Comparison of ENCODE assay signal across 16 mouse cellular contexts in the genomic region with DNA sequence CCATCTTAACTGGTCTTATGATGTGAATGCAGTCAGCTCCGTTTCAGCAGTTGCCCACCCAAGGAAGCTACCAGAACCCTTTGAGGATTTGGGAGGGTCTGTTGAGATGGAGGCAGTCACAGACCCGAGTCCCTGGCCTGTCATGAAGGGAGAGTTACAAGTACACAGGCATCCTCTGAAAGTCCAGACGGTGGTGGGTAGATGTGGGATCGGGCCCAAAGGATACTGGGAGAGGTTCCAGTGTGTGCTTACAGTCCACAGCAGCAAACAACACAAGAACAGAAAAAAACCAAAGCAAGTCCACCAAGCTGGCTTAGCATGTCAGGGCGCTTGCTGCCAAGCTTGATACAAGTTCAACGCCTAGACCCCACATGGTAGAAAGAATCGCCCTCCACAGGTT. TPM values are rescaled to one million over a fixed set of nuclear protein-coding genes. Genes with fewer than 3 reads are reported as not detected.
DNase-seq lines count a peak whose midpoint lies in the region.
"Had no signal": no experiment of that assay in that cellular context is flagged by ENCODE, and none has a peak within 500 bp of the region (broad histone marks: within the 10 kb centered on the region; RNA-seq: fewer than 3 reads in every experiment).

No protein-coding gene starts in this region.

- intact Hi-C loops in left cerebral cortex, postnatal 14 days (cut with DNase I) = no loop called here
- intact Hi-C loops in left cerebral cortex, postnatal 10 days (cut with DNase I) = no loop called here
- intact Hi-C loops in left cerebral cortex, postnatal 36 days (cut with DNase I) = no loop called here

- DNase-seq in layer of hippocampus, adult 18-20 months (ENCODE audit: low spot score in 2 of 2) = peak; percentile 52 to 57
- DNase-seq in layer of hippocampus, postnatal 25 days (ENCODE audit: extremely low spot score in 1 of 2, low spot score in 1 of 2) = no peak
- DNase-seq in left cerebral cortex, postnatal 14 days (ENCODE audit: low spot score in 2 of 2) = peak; percentile 21 to 62
- no peak for DNase-seq in left cerebral cortex, postnatal 10 days (ENCODE audit: extremely low spot score in 1 of 2, low spot score in 2 of 2)
- peak; percentile 48 for DNase-seq in right cerebral cortex, postnatal 25 days
- no peak for DNase-seq in right cerebral cortex, postnatal 4 days
- DNase-seq in left cerebral cortex, postnatal 36 days (ENCODE audit: low spot score in 2 of 2) = peak; percentile 56 to 77
- no peak for DNase-seq in urinary bladder, adult 18-20 months (ENCODE audit: low spot score in 2 of 2)
- DNase-seq: adrenal gland, adult 2 months; adrenal gland, postnatal 36 days; cerebellum, adult 11 months; cerebellum, adult 8-10 months; cerebellum, postnatal 14 days; embryo, embryonic 11 days; gastrocnemius, adult 2 months; gastrocnemius, postnatal 25 days had no signal

RNA-seq across cellular contexts. Expression of a gene that starts 5.6 kb away (rescaled TPM):
- 10 to 100 TPM; 24.6 to 25.5 TPM for total RNA-seq in layer of hippocampus, adult 18-20 months (2021)
- total RNA-seq in layer of hippocampus, postnatal 25 days (2021) = 10 to 100 TPM; 21.5 to 26.4 TPM
- 10 to 100 TPM; 22.1 to 23.2 TPM for total RNA-seq in left cerebral cortex, postnatal 14 days (2021)
- total RNA-seq in left cerebral cortex, postnatal 10 days (2021) = 10 to 100 TPM; 15.9 to 18.5 TPM
- 10 to 100 TPM; 24.6 to 26.4 TPM for total RNA-seq in left cerebral cortex, postnatal 36 days (2021)

RNA-seq across cellular contexts. Expression of a gene that starts 12.3 kb away (rescaled TPM):
- 10 to 100 TPM; 11.1 to 12.7 TPM for total RNA-seq in layer of hippocampus, adult 18-20 months (2021)
- total RNA-seq in layer of hippocampus, postnatal 25 days (2021) = 10 to 100 TPM in 1 of 2 experiments, 1 to 10 TPM in 1; 8.3 to 11.9 TPM
- total RNA-seq in left cerebral cortex, postnatal 14 days (2021) = 10 to 100 TPM; 12.6 to 13.3 TPM
- total RNA-seq in left cerebral cortex, postnatal 10 days (2021) = 10 to 100 TPM; 12.1 to 13.8 TPM
- total RNA-seq in left cerebral cortex, postnatal 36 days (2021) = 10 to 100 TPM; 10.5 to 15.3 TPM

RNA-seq across cellular contexts. Expression of a gene that starts 12.4 kb away (rescaled TPM):
- total RNA-seq in layer of hippocampus, adult 18-20 months (2021) = 10 to 100 TPM; 31.2 to 32.3 TPM
- 10 to 100 TPM; 31.0 to 31.3 TPM for total RNA-seq in layer of hippocampus, postnatal 25 days (2021)
- 10 to 100 TPM; 27.3 to 28.8 TPM for total RNA-seq in left cerebral cortex, postnatal 14 days (2021)
- 10 to 100 TPM; 23.8 to 24.0 TPM for total RNA-seq in left cerebral cortex, postnatal 10 days (2021)
- 10 to 100 TPM; 30.8 to 35.9 TPM for total RNA-seq in left cerebral cortex, postnatal 36 days (2021)

RNA-seq across cellular contexts. Expression of a gene that starts 48.9 kb away (rescaled TPM):
- total RNA-seq in layer of hippocampus, adult 18-20 months (2021) = 10 to 100 TPM; 55.6 to 68.0 TPM
- 10 to 100 TPM; 54.6 to 71.1 TPM for total RNA-seq in layer of hippocampus, postnatal 25 days (2021)
- 10 to 100 TPM; 48.9 to 49.8 TPM for total RNA-seq in left cerebral cortex, postnatal 14 days (2021)
- 10 to 100 TPM; 54.8 to 58.4 TPM for total RNA-seq in left cerebral cortex, postnatal 10 days (2021)
- 10 to 100 TPM; 63.2 to 63.8 TPM for total RNA-seq in left cerebral cortex, postnatal 36 days (2021)

Comparison
In these comparisons a context has a peak if more than half of its experiments do, and no peak if none do; other contexts are left out.
1. DNase-seq: peak in layer of hippocampus, adult 18-20 months (2 of 2), left cerebral cortex, postnatal 14 days (2 of 2), right cerebral cortex, postnatal 25 days (single experiment) and left cerebral cortex, postnatal 36 days (2 of 2); none in layer of hippocampus, postnatal 25 days (0 of 2), left cerebral cortex, postnatal 10 days (0 of 2), right cerebral cortex, postnatal 4 days (single experiment) and urinary bladder, adult 18-20 months (0 of 2).